In genomic region chr2:164180124-164180523, GRCm38 (mm10) we compare ENCODE assay signal across 11 mouse cellular contexts. TPM values are rescaled to one million over a fixed set of nuclear protein-coding genes. Genes with fewer than 3 reads are reported as not detected.
A peak's percentile ranks its signal among the peaks of the same experiment; 100 is the strongest.
DNase-seq lines count a peak whose midpoint lies in the region; ATAC-seq and TF ChIP-seq lines count a peak whose summit lies in the region.
"Had no signal": no experiment of that assay in that cellular context is flagged by ENCODE, and none has a peak within 500 bp of the region (broad histone marks: within the 10 kb centered on the region; RNA-seq: fewer than 3 reads in every experiment).

No protein-coding gene starts in this region.

- no peak overlapping the region for H3K4me2 ChIP-seq in kidney, embryonic 15.5 days
- no peak overlapping the region for H3K4me2 ChIP-seq in lung, embryonic 14.5 days
- H3K4me2 ChIP-seq: lung, embryonic 15.5 days; stomach, embryonic 15.5 days had no signal

- TF ChIP-seq EP300 in MEL (IDR thresholded peaks at IDR 0.05; ENCODE audit: low read depth in 1 of 2, low read length in 2 of 2), result no peak

- DNase-seq in adrenal gland, adult 2 months, result peak; percentile 33
- no peak for DNase-seq in adrenal gland, postnatal 4 days (ENCODE audit: low spot score in 2 of 2)
- peak; percentile 55 for DNase-seq in kidney, postnatal 10 days
- DNase-seq in MEL (ENCODE audit: low read depth, low spot score), result peak; percentile 69
- peak; percentile 25 for DNase-seq in lung, embryonic 14.5 days
- DNase-seq in urinary bladder, postnatal 10 days (ENCODE audit: low spot score), result no peak
- DNase-seq in neural tube, embryonic 10.5 days (ENCODE audit: extremely low spot score, low spot score), result no peak

- H3K79me2 ChIP-seq in MEL (ENCODE audit: control insufficient read depth, insufficient read depth, low read length, poor library complexity), result no peaks in the 10 kb centered on the region

- no peak overlapping the region for H3K4me3 ChIP-seq in kidney, embryonic 15.5 days (replicated peaks)
- no peak overlapping the region for H3K4me3 ChIP-seq in MEL (ENCODE audit: control insufficient read depth in 1 of 2, insufficient read depth in 1 of 2, low read depth in 2 of 2, low read length in 2 of 2)
- H3K4me3 ChIP-seq in lung, embryonic 14.5 days (ENCODE audit: low read depth, low read length), result no peak overlapping the region
- H3K4me3 ChIP-seq: lung, embryonic 15.5 days; stomach, embryonic 15.5 days had no signal

- WGBS in kidney, embryonic 15.5 days, result 43% methylated on average over 3 of the region's 3 CpGs
- WGBS in lung, embryonic 14.5 days, result 40% methylated on average over 3 of the region's 3 CpGs

- peaks cover 28% of the 10 kb centered on the region for H3K27me3 ChIP-seq in kidney, embryonic 15.5 days
- H3K27me3 ChIP-seq in MEL (ENCODE audit: control insufficient read depth in 1 of 2, insufficient read depth in 2 of 2, low read length in 2 of 2), result no peaks in the 10 kb centered on the region; a peak in 1 of 4 replicates
- H3K27me3 ChIP-seq in lung, embryonic 14.5 days (ENCODE audit: insufficient read depth, low read length), result no peaks in the 10 kb centered on the region
- H3K27me3 ChIP-seq: stomach, embryonic 15.5 days had no signal

- no peaks in the 10 kb centered on the region for H3K9me3 ChIP-seq in kidney, embryonic 15.5 days (replicated peaks)
- H3K9me3 ChIP-seq in MEL (replicated peaks; ENCODE audit: insufficient read depth, low read length), result no peaks in the 10 kb centered on the region
- H3K9me3 ChIP-seq in lung, embryonic 14.5 days (ENCODE audit: low read depth, low read length), result no peaks in the 10 kb centered on the region
- H3K9me3 ChIP-seq: lung, embryonic 15.5 days; stomach, embryonic 15.5 days had no signal

- H3K4me1 ChIP-seq in kidney, embryonic 15.5 days, result peaks cover 16% of the 10 kb centered on the region; the same call in 1 of the 2 replicates
- H3K4me1 ChIP-seq in MEL (ENCODE audit: control insufficient read depth in 1 of 2, insufficient read depth in 2 of 2, low read length in 2 of 2), result peaks cover 4 to 11% of the 10 kb centered on the region in 2 experiments
- H3K4me1 ChIP-seq in lung, embryonic 14.5 days (ENCODE audit: insufficient read depth), result no peaks in the 10 kb centered on the region
- H3K4me1 ChIP-seq: lung, embryonic 15.5 days; stomach, embryonic 15.5 days had no signal

- TF ChIP-seq CTCF in MEL (IDR thresholded peaks at IDR 0.05 in 2 of 3, conservative IDR thresholded peaks at IDR 0.05 in 1 of 3; ENCODE audit: control insufficient read depth in 1 of 3, insufficient read depth in 1 of 3, low read depth in 2 of 3, low read length in 3 of 3, poor library complexity in 1 of 3, severe bottlenecking in 1 of 3), result peak; percentile 45 to 65 (median 63); a peak in 5 of 6 replicates
- TF ChIP-seq CTCF in lung, embryonic 14.5 days (IDR thresholded peaks at IDR 0.05; ENCODE audit: low read depth), result peak; percentile 57

- TF ChIP-seq POLR2A in MEL (IDR thresholded peaks at IDR 0.05; ENCODE audit: control insufficient read depth in 1 of 2, insufficient read depth in 1 of 2, low read depth in 1 of 2, low read length in 2 of 2, poor library complexity in 1 of 2), result no peak

- no peaks in the 10 kb centered on the region for H3K36me3 ChIP-seq in kidney, embryonic 15.5 days
- H3K36me3 ChIP-seq in MEL (ENCODE audit: control insufficient read depth in 1 of 2, insufficient read depth in 2 of 2, low read length in 2 of 2), result peaks cover 0 to 7% of the 10 kb centered on the region in 2 experiments; a peak in 2 of 4 replicates
- no peaks in the 10 kb centered on the region for H3K36me3 ChIP-seq in lung, embryonic 14.5 days (ENCODE audit: insufficient read depth)
- H3K36me3 ChIP-seq: lung, embryonic 15.5 days; stomach, embryonic 15.5 days had no signal

- TF ChIP-seq RAD21 in MEL (IDR thresholded peaks at IDR 0.05; ENCODE audit: low read depth, low read length), result peak; percentile 27

- H3K9ac ChIP-seq in kidney, embryonic 15.5 days, result no peak overlapping the region
- no peak overlapping the region for H3K9ac ChIP-seq in MEL (ENCODE audit: control insufficient read depth, low read depth, low read length, poor library complexity, severe bottlenecking)
- no peak overlapping the region for H3K9ac ChIP-seq in lung, embryonic 14.5 days
- H3K9ac ChIP-seq: lung, embryonic 15.5 days; stomach, embryonic 15.5 days had no signal

- H3K27ac ChIP-seq in kidney, embryonic 15.5 days, result no peak overlapping the region
- H3K27ac ChIP-seq in MEL (ENCODE audit: control insufficient read depth, low read depth, low read length), result no peak overlapping the region
- no peak overlapping the region for H3K27ac ChIP-seq in lung, embryonic 14.5 days (ENCODE audit: low read depth)
- H3K27ac ChIP-seq: lung, embryonic 15.5 days; stomach, embryonic 15.5 days had no signal

- no peak for ATAC-seq in kidney, embryonic 15.5 days (replicated peaks; ENCODE audit: low FRiP score)
- ATAC-seq in lung, embryonic 14.5 days (ENCODE audit: insufficient read depth), result no peak

TF ChIP-seq in MEL, 35 proteins besides CTCF, POLR2A, EP300 and RAD21:
- TF ChIP-seq KAT2A (conservative IDR thresholded peaks at IDR 0.05; ENCODE audit: low read depth, low read length) (no peak), MAZ (IDR thresholded peaks at IDR 0.05; ENCODE audit: low read depth, low read length) (peak; percentile 49; the same call in 1 of the 2 replicates), SIN3A (IDR thresholded peaks at IDR 0.05; ENCODE audit: low read length) (no peak), ZC3H11A (IDR thresholded peaks at IDR 0.05; ENCODE audit: low read depth, low read length) (peak; percentile 32), ZKSCAN1 (IDR thresholded peaks at IDR 0.05; ENCODE audit: low read depth, low read length) (peak; percentile 99), SMC3 (IDR thresholded peaks at IDR 0.05; ENCODE audit: low read depth, low read length) (peak; percentile 56)

RNA-seq across cellular contexts. Expression of gene Wfdc5, which starts 2.4 kb away (rescaled TPM):
- not detected for total RNA-seq in adrenal gland, adult 2 months (2021)
- not detected in 2 replicates for polyA plus RNA-seq in adrenal gland, adult 2 months (2012; rRNA removed)
- total RNA-seq in adrenal gland, postnatal 4 days (2021), result not detected
- polyA plus RNA-seq in kidney, embryonic 15.5 days (2015; fragmentation: Nextera tagmentation; extraction: Ambion mirVana), result 0.13 TPM in 1 of 2 replicates, not detected in the other
- total RNA-seq in MEL (2012; rRNA removed), result not detected in 2 replicates
- polyA plus RNA-seq in MEL (2012; ENCODE audit: insufficient read depth in 1 of 2, insufficient read length in 2 of 2, low read depth in 1 of 2, low replicate concordance in 2 of 2, missing spikeins in 1 of 2), result not detected
- not detected in 2 replicates for polyA plus RNA-seq in lung, embryonic 14.5 days (2014; fragmentation: Nextera tagmentation; extraction: Ambion mirVana)
- polyA plus RNA-seq: C2C12; lung, embryonic 15.5 days had no signal

RNA-seq across cellular contexts. Expression of gene Kcns1, which starts 9.2 kb away (rescaled TPM):
- total RNA-seq in adrenal gland, adult 2 months (2021), result not detected
- not detected in 2 replicates for polyA plus RNA-seq in adrenal gland, adult 2 months (2012; rRNA removed)
- under 1 TPM; 0.20 to 0.40 TPM for total RNA-seq in adrenal gland, postnatal 4 days (2021)
- 0.23 and 0.28 TPM in 2 replicates for polyA plus RNA-seq in kidney, embryonic 15.5 days (2015; fragmentation: Nextera tagmentation; extraction: Ambion mirVana)
- not detected in 2 replicates for total RNA-seq in MEL (2012; rRNA removed)
- polyA plus RNA-seq in MEL (2012; ENCODE audit: insufficient read depth in 1 of 2, insufficient read length in 2 of 2, low read depth in 1 of 2, low replicate concordance in 2 of 2, missing spikeins in 1 of 2), result not detected
- not detected in 2 replicates for polyA plus RNA-seq in lung, embryonic 14.5 days (2014; fragmentation: Nextera tagmentation; extraction: Ambion mirVana)
- polyA plus RNA-seq: C2C12; lung, embryonic 15.5 days had no signal

RNA-seq across cellular contexts. Expression of gene Wfdc12, which starts 10.3 kb away (rescaled TPM):
- 10 to 100 TPM in 1 of 2 experiments, not detected in 1; 10.5 TPM for total RNA-seq in adrenal gland, adult 2 months (2021)
- polyA plus RNA-seq in adrenal gland, adult 2 months (2012; rRNA removed), result 0.39 and 2.3 TPM in 2 replicates
- total RNA-seq in adrenal gland, postnatal 4 days (2021), result not detected
- polyA plus RNA-seq in kidney, embryonic 15.5 days (2015; fragmentation: Nextera tagmentation; extraction: Ambion mirVana), result 0.55 TPM in 1 of 2 replicates, not detected in the other
- total RNA-seq in MEL (2012; rRNA removed), result not detected in 2 replicates
- under 1 TPM in 1 of 2 experiments, not detected in 1; 0.10 TPM for polyA plus RNA-seq in MEL (2012; ENCODE audit: insufficient read depth in 1 of 2, insufficient read length in 2 of 2, low read depth in 1 of 2, low replicate concordance in 2 of 2, missing spikeins in 1 of 2)
- polyA plus RNA-seq in lung, embryonic 14.5 days (2014; fragmentation: Nextera tagmentation; extraction: Ambion mirVana), result not detected in 2 replicates
- polyA plus RNA-seq: C2C12; lung, embryonic 15.5 days; stomach, embryonic 15.5 days had no signal

RNA-seq across cellular contexts. Expression of gene Wfdc15a, which starts 19.8 kb away (rescaled TPM):
- not detected for total RNA-seq in adrenal gland, adult 2 months (2021)
- polyA plus RNA-seq in adrenal gland, adult 2 months (2012; rRNA removed), result not detected in 2 replicates
- not detected for total RNA-seq in adrenal gland, postnatal 4 days (2021)
- not detected in 2 replicates for polyA plus RNA-seq in kidney, embryonic 15.5 days (2015; fragmentation: Nextera tagmentation; extraction: Ambion mirVana)
- not detected in 2 replicates for total RNA-seq in MEL (2012; rRNA removed)
- polyA plus RNA-seq in MEL (2012; ENCODE audit: insufficient read depth in 1 of 2, insufficient read length in 2 of 2, low read depth in 1 of 2, low replicate concordance in 2 of 2, missing spikeins in 1 of 2), result not detected
- polyA plus RNA-seq in lung, embryonic 14.5 days (2014; fragmentation: Nextera tagmentation; extraction: Ambion mirVana), result not detected in 2 replicates
- polyA plus RNA-seq: lung, embryonic 15.5 days; stomach, embryonic 15.5 days had no signal

RNA-seq across cellular contexts. Expression of gene Wfdc15b, which starts 41.3 kb away (rescaled TPM):
- not detected for total RNA-seq in adrenal gland, adult 2 months (2021)
- polyA plus RNA-seq in adrenal gland, adult 2 months (2012; rRNA removed), result not detected in 2 replicates
- 1 to 10 TPM in 1 of 2 experiments, not detected in 1; 6.0 TPM for total RNA-seq in adrenal gland, postnatal 4 days (2021)
- polyA plus RNA-seq in kidney, embryonic 15.5 days (2015; fragmentation: Nextera tagmentation; extraction: Ambion mirVana), result 70.1 and 91.1 TPM in 2 replicates
- total RNA-seq in MEL (2012; rRNA removed), result not detected in 2 replicates
- polyA plus RNA-seq in MEL (2012; ENCODE audit: insufficient read depth in 1 of 2, insufficient read length in 2 of 2, low read depth in 1 of 2, low replicate concordance in 2 of 2, missing spikeins in 1 of 2), result not detected
- polyA plus RNA-seq in lung, embryonic 14.5 days (2014; fragmentation: Nextera tagmentation; extraction: Ambion mirVana), result not detected in 2 replicates
- polyA plus RNA-seq: C2C12 had no signal

Comparison
In these comparisons a context has a peak if more than half of its experiments do, and no peak if none do; other contexts are left out.
1. DNase-seq: peak in adrenal gland, adult 2 months (single experiment), kidney, postnatal 10 days (single experiment), MEL (single experiment) and lung, embryonic 14.5 days (single experiment); none in adrenal gland, postnatal 4 days (0 of 2), urinary bladder, postnatal 10 days (single experiment) and neural tube, embryonic 10.5 days (single experiment).